Mouse (Mus musculus): ENCODE measurements at regions not wholly inside any gene's neighbourhood (a gene's known extent, or its start where the extent isn't known, plus 50 kb on each side); places are given as distances from the start of the nearest gene placed in this dataset.
A peak's percentile ranks its signal among the peaks of the same experiment; 100 is the strongest.

GRCm38 (mm10) chr4:9018236-9018635, 779.4 kb upstream of the Car8 start:
- Histone ChIP-seq H3K4me3 (no peak overlapping the region), H3K9me3 (replicated peaks) (no peaks in the 10 kb centered on the region), H3K36me3 (no peaks in the 10 kb centered on the region), H3K27ac (no peak overlapping the region), H3K27me3 (ENCODE audit: low read depth, poor library complexity, severe bottlenecking) (peaks cover 16% of the 10 kb centered on the region; the same call in 1 of the 2 replicates), H3K4me1 (peaks cover 46% of the 10 kb centered on the region)
- WGBS = 94% methylated on average over 2 of the region's 2 CpGs
- DNase-seq (ENCODE audit: low spot score) = no peak

GRCm38 (mm10) chr4:9016504-9017040, 777.7 kb upstream of the Car8 start:
- Histone ChIP-seq H3K4me1 (peaks cover 52% of the 10 kb centered on the region), H3K27ac (no peak overlapping the region; the same call in 1 of the 2 replicates), H3K9me3 (replicated peaks) (no peaks in the 10 kb centered on the region), H3K4me3 (no peak overlapping the region), H3K36me3 (no peaks in the 10 kb centered on the region), H3K27me3 (ENCODE audit: low read depth, poor library complexity, severe bottlenecking) (peaks cover 16% of the 10 kb centered on the region; the same call in 1 of the 2 replicates)
- 81% methylated on average over 9 of the region's 9 CpGs for WGBS
- no peak for DNase-seq (ENCODE audit: low spot score)

- H3K4me1 ChIP-seq = peaks cover 60% of the 10 kb centered on the region
- no peak overlapping the region for H3K4me3 ChIP-seq
- peak overlapping the region; percentile 69 for H3K27ac ChIP-seq
- peak; percentile 47 for DNase-seq (ENCODE audit: low spot score)
- H3K9me3 ChIP-seq (replicated peaks) = no peaks in the 10 kb centered on the region
- H3K36me3 ChIP-seq = no peaks in the 10 kb centered on the region
- H3K27me3 ChIP-seq (ENCODE audit: low read depth, poor library complexity, severe bottlenecking) = peaks cover 16% of the 10 kb centered on the region; the same call in 1 of the 2 replicates
- 18% methylated on average over 14 of the region's 14 CpGs for WGBS
These were observed 777.0 kb upstream of the Car8 start for GRCm38 (mm10) chr4:9015528-9016503.

DNA sequence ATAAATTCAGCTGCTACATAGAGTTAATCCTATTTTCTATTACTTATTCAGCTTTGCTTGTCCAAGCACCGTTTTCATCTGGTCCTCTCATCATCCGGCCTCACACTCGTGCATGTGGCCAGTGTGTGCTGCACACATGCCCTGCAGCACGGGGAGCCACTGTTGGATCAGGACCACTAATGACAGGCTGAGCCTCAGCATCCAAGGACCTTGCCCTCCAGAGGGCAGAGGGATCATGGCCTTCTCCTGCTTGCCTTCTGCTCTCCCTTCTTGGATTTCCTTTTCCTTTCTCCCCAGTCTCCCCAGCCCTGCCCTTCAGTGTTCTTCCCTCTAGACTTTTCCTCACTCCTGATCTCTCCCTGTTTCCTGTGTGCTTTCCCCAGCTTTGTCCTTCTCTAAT, 776.1 kb upstream of the Car8 start:
- Histone ChIP-seq H3K9me3 (replicated peaks) (no peaks in the 10 kb centered on the region), H3K36me3 (no peaks in the 10 kb centered on the region), H3K4me3 (no peak overlapping the region), H3K27me3 (ENCODE audit: low read depth, poor library complexity, severe bottlenecking) (peaks cover 16% of the 10 kb centered on the region; the same call in 1 of the 2 replicates), H3K4me1 (peaks cover 63% of the 10 kb centered on the region), H3K27ac (no peak overlapping the region)
- 45% methylated on average over 4 of the region's 4 CpGs for WGBS
- DNase-seq (ENCODE audit: low spot score) = no peak

GRCm38 (mm10) chr4:9012787-9013186, 773.9 kb upstream of the Car8 start:
- H3K9me3 ChIP-seq (replicated peaks) = no peaks in the 10 kb centered on the region
- H3K36me3 ChIP-seq = no peaks in the 10 kb centered on the region
- peaks cover 52% of the 10 kb centered on the region for H3K4me1 ChIP-seq
- no peak for DNase-seq (ENCODE audit: low spot score)
- peaks cover 10% of the 10 kb centered on the region; the same call in 1 of the 2 replicates for H3K27me3 ChIP-seq (ENCODE audit: low read depth, poor library complexity, severe bottlenecking)
- WGBS = 76% methylated on average over 9 of the region's 9 CpGs
- H3K4me3 ChIP-seq = no peak overlapping the region
- no peak overlapping the region for H3K27ac ChIP-seq

GRCm38 (mm10) chr4:9011952-9012351, 773.1 kb upstream of the Car8 start:
- Histone ChIP-seq H3K4me3 (no peak overlapping the region), H3K36me3 (no peaks in the 10 kb centered on the region), H3K4me1 (peaks cover 51% of the 10 kb centered on the region), H3K9me3 (replicated peaks) (no peaks in the 10 kb centered on the region), H3K27ac (no peak overlapping the region), H3K27me3 (ENCODE audit: low read depth, poor library complexity, severe bottlenecking) (peaks cover 10% of the 10 kb centered on the region; the same call in 1 of the 2 replicates)
- DNase-seq (ENCODE audit: low spot score) = no peak
- 71% methylated on average over 3 of the region's 3 CpGs for WGBS

DNA sequence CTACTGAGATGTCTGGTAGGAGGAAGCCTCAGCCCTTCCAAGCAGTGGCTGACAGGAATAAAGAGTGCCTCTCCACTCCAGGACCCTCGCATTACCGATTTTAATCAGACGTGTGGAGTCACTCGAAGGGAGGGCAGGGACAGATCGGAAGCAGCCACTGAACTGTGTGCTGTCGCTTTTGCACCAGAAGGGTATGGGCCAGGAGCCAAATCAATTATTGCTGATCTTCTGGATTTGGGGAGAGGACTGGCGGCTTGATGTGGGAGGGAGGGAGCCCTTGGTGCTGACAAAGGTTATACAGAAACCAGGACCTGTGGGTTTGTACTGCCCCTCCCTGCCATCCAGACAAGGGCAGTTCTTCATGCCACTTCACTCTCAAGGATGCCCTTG, 772.3 kb upstream of the Car8 start:
- H3K27me3 ChIP-seq (ENCODE audit: low read depth, poor library complexity, severe bottlenecking) = peaks cover 10% of the 10 kb centered on the region; the same call in 1 of the 2 replicates
- no peak overlapping the region for H3K4me3 ChIP-seq
- no peaks in the 10 kb centered on the region for H3K9me3 ChIP-seq (replicated peaks)
- 33% methylated on average over 7 of the region's 7 CpGs for WGBS
- DNase-seq (ENCODE audit: low spot score) = no peak
- no peaks in the 10 kb centered on the region for H3K36me3 ChIP-seq
- peaks cover 50% of the 10 kb centered on the region for H3K4me1 ChIP-seq
- H3K27ac ChIP-seq = peak overlapping the region; percentile 16; the same call in 1 of the 2 replicates

DNA sequence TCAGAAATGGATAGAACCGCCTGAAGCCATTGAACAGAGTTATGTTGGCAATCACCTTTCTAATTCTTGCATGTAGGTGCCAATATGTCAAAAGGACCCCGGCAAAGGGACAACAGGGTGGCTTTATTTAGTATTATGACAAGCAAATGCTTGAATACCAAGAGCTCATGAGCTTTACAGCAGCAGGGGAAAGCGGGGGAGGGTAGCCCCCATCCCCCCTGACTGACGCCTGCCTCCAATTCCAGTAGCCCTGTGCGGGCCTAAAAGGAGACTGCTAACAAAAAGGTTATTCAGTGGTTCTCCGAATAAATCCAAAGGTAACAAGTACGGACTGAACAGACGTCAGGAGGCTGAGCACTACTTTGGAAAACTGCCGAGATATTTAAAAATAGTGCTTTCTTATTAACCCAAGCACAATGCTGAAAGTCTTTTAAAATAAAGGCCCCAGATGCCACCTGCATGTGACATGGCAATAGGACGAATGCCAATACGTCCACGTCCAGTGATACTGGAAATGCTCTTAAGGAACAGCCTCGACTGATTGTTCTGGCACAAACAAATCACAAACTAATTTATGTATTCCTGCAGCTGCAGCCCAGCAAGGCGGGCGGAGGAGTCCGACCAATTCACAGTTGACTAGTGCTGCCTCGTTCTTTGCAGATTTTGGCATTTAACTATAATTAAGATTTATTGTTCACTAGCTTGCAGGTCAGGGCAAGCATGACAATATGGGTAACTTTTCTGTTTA, 771.7 kb upstream of the Car8 start:
- no peaks in the 10 kb centered on the region for H3K36me3 ChIP-seq
- 50% methylated on average over 17 of the region's 17 CpGs for WGBS
- H3K27ac ChIP-seq = no peak overlapping the region
- no peak overlapping the region for H3K4me3 ChIP-seq
- peaks cover 10% of the 10 kb centered on the region; the same call in 1 of the 2 replicates for H3K27me3 ChIP-seq (ENCODE audit: low read depth, poor library complexity, severe bottlenecking)
- H3K4me1 ChIP-seq = peaks cover 50% of the 10 kb centered on the region
- H3K9me3 ChIP-seq (replicated peaks) = no peaks in the 10 kb centered on the region
- no peak for DNase-seq (ENCODE audit: low spot score)

GRCm38 (mm10) chr4:9009656-9010055, 770.8 kb upstream of the Car8 start:
- Histone ChIP-seq H3K27ac (no peak overlapping the region), H3K4me1 (peaks cover 41% of the 10 kb centered on the region), H3K9me3 (replicated peaks) (no peaks in the 10 kb centered on the region), H3K27me3 (ENCODE audit: low read depth, poor library complexity, severe bottlenecking) (peaks cover 10% of the 10 kb centered on the region; the same call in 1 of the 2 replicates), H3K36me3 (no peaks in the 10 kb centered on the region), H3K4me3 (no peak overlapping the region)
- no peak for DNase-seq (ENCODE audit: low spot score)
- WGBS = 51% methylated on average over 4 of the region's 4 CpGs

GRCm38 (mm10) chr4:9005938-9006626, 767.2 kb upstream of the Car8 start:
- Histone ChIP-seq H3K27ac (peak overlapping the region; percentile 65), H3K36me3 (no peaks in the 10 kb centered on the region), H3K9me3 (replicated peaks) (no peaks in the 10 kb centered on the region), H3K4me1 (peaks cover 36% of the 10 kb centered on the region), H3K27me3 (ENCODE audit: low read depth, poor library complexity, severe bottlenecking) (no peaks in the 10 kb centered on the region), H3K4me3 (no peak overlapping the region)
- WGBS = 26% methylated on average over 8 of the region's 8 CpGs
- no peak for DNase-seq (ENCODE audit: low spot score)

DNA sequence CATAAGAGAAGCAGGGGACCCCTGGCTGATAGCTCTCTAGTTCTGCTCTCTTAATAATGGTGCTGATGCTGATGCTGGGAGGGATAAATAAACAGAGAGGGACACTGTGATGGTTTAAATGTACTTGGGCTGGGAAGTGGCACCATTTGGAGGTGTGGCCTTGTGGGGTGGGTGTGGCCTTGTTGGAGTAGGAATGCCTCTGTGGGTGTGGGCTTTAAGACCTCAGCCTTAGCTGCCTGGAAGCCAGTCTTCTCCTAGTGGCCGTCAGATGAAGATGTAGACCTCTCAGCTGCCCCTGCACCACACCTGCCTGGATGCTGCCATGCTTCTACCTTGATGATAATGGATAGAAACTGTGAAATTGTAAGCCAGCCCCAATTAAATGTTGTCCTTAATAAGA, 765.0 kb upstream of the Car8 start:
- Histone ChIP-seq H3K27ac (no peak overlapping the region), H3K27me3 (ENCODE audit: low read depth, poor library complexity, severe bottlenecking) (no peaks in the 10 kb centered on the region), H3K9me3 (replicated peaks) (no peaks in the 10 kb centered on the region), H3K4me3 (no peak overlapping the region), H3K4me1 (peaks cover 19% of the 10 kb centered on the region), H3K36me3 (no peaks in the 10 kb centered on the region)
- WGBS = 82% methylated on average over 1 of the region's 1 CpGs
- no peak for DNase-seq (ENCODE audit: low spot score)

DNA sequence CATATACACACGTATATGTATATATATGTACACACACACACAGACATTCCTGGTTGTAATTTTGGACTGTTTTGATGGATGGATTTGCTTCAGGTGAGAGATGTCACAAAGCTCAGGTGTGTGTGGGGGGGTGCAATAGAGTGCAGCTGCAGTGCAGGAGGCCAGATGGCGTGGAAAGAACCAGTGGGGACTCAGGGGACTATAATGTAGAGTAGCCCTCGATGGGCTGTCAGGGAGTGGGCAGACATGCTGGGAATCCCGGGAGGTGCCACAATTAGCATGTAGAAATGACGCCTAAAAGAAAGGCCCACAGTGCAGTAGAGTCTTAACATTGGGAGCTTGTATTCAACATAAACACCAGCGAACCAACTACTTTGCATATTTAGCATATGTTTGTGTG, 763.5 kb upstream of the Car8 start:
- no peak for DNase-seq (ENCODE audit: low spot score)
- Histone ChIP-seq H3K9me3 (replicated peaks) (no peaks in the 10 kb centered on the region), H3K27me3 (ENCODE audit: low read depth, poor library complexity, severe bottlenecking) (no peaks in the 10 kb centered on the region), H3K27ac (no peak overlapping the region), H3K4me3 (no peak overlapping the region), H3K4me1 (peaks cover 19% of the 10 kb centered on the region), H3K36me3 (no peaks in the 10 kb centered on the region)
- WGBS = 81% methylated on average over 6 of the region's 6 CpGs
